Mouse (Mus musculus): Measurements from ENCODE around the gene Tatdn2. TPM values are rescaled to one million over a fixed set of nuclear protein-coding genes. Genes with fewer than 3 reads are reported as not detected.
"Not testable (repeated sequence)": the region's sequence is repeated elsewhere in the genome, so short reads cannot be mapped to it uniquely, and the experiment has no call there.

Gene Tatdn2
- total RNA-seq, 4 experiments from 2014 or later: 41.0 to 65.6 (median 53.0) TPM

DNA sequence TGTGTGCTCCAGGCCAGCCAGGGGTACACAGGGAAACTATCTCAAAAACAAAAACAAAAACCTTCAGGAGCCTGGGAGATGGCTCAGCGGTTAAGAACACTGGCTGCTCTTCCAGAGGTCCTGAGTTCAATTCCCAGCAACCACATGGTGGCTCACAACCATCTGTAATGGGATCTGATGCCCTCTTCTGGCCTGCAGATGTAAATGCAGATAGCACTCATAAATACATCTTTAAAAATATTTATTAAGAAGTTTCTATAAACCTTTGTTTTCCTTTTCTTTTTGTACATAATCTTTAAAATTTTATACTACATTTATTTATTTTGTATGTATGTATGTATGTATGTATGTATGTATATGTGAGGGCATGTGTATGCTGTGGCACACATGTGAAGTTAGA lies 24.8 kb upstream of the Tatdn2 start:
- not testable (repeated sequence) for DNase-seq (ENCODE audit: low spot score in 2 of 2)

DNA sequence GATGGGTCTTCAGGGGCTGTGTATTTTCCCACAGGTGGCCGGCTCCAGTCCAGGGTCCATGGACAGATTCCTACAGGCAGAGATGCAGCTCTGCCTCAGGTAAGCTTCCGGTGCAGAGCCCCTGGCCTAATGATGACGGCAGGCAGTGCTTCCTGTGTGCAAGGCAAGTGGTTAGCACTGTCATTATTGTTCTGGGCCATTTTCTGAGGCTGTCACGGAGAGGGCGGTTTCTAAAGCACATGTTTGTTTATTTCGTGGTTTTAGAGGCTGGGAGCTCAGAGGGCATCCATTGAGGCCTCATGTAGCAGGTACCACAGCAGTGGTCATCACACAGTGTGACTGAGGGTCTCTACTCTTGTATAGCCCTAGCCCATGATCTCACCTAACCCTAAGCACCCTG lies 23.9 kb upstream of the Tatdn2 start:
- DNase-seq (ENCODE audit: low spot score in 2 of 2): no peak

DNA sequence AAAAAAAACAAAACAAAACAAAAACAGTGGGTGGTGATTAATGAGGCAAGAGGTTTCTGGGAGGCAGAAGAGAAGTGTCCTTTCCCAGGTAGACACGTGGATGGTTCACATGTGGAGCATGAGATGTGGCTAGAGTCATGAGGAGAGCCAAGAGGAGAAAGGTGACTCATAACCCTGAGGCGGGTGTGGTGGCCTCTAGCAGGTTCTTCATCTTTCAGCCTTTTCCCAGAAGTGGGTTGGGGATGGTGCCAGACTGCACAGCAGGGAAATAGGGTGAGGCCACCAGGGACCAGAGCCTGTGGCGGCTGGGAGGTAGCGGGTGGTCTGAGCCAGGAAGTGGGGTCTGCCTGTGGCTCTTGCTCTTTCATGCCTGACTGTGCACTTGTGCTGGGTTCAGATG lies 21.6 kb upstream of the Tatdn2 start:
- no peak for DNase-seq (ENCODE audit: low spot score in 2 of 2)

DNA sequence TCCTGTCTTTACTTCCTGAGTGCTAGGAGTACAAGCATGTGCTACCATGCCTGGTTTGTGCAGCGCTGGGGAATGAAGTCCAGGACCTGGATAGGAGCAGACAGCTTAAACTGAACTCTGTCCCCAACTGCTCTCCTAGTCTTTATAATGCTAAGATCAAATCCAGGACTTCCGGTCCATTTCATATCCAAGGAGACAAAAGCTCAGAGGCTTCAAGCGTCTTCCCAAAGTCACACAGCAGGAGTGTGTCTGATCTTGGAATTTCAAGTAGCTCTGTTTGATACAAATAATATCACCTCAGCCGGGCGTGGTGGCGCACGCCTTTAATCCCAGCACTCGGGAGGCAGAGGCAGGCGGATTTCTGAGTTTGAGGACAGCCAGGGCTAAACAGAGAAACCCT lies 20.9 kb upstream of the Tatdn2 start:
- no peak for DNase-seq (ENCODE audit: low spot score in 2 of 2)

DNA sequence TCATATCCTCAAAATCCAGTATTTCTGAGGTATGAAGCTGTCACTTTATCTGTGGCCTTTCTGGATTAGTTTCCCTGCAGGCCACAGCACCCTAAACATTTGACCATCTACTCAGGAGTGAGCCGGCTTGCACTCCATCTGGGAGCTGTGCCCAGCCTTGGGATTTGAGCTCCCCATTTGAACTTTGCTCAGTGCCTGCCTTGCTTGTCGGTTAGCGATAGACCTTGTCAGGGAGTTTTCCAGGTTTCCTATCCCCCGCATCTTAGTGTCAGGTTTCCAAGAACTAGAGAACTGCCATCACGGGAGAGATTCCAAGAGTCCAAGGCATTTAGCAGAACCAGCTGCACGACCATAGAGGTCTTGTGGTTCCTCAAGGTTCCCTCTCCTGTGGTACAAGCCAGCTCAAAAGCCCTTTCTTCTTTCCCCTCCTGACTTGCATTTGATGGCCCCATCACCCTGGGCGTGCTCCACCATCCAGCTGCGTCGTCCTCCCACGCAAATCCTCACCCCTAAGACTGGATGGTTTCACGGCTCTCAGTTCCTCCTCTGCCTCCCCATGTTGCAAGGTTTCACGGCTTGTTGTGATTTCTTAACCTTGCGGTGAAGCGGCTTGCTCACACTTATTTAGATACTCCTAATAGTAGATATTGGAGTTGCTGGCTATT lies 19.6 kb upstream of the Tatdn2 start:
- no peak for DNase-seq (ENCODE audit: low spot score in 2 of 2)

DNA sequence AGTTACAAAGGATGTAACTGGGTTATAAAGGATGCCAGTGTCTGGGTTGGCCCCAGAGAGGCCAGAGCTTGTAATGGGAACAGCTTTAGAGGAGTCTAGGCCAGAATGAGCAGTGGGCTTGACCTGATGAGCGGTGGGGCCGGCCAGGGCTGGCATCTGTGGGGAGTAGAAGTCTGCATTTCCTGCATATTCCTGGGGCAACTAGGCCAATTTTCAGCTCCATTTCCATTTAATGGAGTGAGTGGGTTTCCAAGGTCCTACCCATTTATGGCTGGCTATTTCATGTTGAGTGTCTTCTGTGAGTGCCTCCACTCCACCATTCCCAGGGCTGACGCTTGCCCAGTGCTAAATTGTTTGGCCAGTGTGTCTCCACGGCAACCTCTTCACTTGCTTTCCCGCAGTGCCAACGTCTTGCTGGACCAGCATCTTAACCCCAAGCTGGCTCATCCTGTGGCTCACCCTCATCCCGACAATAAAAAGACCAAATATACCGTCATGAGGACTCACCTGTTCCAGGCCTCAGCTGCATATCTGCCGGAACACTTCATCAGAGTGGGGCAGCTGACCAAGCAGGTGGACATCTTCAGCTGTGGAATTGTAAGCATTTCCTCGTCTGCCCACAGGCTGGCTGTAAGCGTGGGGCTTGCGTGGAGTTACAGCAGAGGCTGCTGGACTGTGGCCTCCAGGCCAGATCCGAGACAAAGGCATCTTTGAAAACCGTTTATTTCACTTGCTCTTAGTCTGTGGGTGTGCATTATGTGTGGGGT lies 18.4 kb upstream of the Tatdn2 start:
- no peak for DNase-seq (ENCODE audit: low spot score in 2 of 2)

DNA sequence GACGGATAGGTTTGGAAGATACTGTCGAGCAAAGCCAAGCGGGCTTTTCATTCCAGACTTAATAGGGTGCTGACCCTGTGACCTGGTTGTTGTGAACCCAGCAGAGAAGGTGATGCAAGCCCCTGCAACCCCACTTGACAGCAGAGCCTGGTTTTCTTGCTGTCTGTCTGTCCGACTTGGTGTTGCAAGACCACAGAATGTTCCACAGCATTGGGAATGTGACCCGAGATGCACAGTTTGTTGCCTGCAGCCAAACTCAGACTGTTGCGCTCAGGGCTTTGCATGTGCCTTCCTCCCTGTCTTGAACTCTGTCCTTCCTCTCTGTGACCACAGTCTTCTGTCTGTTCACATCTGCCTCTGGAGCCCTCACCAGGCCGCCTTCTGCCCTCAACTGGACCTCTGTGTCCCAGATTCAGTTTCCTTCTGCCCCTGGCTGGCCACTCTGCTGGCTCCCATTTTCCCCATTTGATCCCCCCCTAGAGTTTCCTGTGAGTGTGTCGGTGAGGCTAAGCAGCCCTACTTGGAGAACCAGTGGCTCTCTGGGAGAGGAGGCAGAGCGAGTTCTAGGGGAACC lies 16.8 kb upstream of the Tatdn2 start:
- DNase-seq (ENCODE audit: low spot score in 2 of 2): no peak

DNA sequence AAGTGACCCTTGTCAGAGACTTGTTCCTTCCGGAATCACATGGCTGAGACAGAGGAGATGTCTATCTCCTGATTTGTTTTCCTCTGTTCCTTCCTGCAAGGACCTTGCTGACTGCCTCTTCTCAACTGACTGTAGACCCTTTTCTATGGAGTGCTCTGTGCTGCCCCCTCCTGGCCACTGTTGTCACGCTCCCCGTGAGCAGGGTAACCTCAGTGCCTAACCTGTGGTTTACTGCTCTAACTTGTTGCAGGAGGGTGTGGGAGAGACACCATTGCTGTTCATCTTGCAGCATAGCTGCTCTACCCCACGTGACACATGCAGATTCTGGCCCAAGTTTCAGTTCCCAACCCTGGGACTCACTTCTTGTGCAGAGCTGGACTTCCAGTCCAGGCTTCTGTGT lies 15.6 kb upstream of the Tatdn2 start:
- peak; percentile 72 to 76 for DNase-seq (ENCODE audit: low spot score in 2 of 2)

DNA sequence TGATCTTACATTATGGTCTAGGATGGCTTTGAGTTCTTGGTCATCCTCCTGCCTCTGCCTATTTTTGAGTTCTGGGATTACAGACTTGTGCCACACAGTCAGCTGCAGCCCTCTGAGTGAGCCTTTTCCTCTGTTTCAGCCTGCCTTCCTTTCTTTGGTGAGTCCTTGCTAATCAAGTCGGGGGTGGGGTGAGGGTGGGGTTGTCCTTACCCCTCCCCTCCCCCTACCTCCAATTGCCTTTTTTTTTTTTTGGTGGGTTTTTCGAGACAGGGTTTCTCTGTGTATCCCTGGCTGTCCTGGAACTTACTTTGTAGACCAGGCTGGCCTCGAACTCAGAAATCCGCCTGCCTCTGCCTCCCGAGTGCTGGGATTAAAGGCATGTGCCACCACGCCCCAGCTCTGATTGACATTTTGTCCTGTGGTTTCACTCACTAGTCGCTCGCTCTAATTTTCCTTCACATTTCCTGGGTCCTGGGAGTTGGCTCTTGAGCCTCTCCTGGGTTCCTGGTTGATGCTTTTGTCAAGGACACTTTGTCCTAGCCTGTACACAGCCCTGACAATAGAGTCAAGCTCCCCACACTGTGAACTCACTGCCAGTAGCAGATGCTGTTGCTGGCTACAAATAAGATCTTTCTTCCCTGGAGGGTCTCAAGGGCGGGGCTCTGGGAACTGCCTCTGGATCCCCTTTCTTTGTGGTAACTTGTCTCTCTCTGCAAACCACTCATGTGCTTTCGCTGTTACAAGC lies 13.6 kb upstream of the Tatdn2 start:
- DNase-seq (ENCODE audit: low spot score in 2 of 2): no peak

DNA sequence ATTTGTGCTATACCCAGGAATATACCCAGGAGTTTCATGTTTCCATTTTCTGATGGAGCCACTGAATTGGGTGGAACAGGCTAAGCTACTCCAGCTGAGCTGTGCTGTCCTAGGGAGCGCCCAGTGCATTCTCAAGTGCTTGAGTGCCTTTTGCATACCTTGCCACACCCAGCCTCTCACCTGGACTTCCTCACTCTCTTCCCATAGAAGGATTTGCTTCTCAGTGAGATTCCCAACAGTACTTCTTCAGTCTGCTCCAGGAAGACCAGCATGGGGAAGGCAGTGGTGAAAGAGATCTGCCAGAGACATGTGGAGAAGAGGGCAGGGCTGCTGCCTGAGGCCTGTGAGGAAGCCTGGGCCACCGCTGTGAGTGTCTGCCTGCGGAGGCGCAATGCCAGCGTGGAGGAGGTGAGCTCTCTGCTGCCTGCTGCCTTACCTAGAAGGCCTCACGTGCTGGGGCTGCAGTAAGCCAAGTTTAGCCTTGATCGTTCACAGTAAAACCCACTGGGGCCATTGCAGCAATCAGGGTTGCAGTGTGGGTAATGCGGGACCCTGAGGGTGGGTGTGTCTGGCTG lies 10.2 kb upstream of the Tatdn2 start:
- no peak for DNase-seq (ENCODE audit: low spot score in 2 of 2)

DNA sequence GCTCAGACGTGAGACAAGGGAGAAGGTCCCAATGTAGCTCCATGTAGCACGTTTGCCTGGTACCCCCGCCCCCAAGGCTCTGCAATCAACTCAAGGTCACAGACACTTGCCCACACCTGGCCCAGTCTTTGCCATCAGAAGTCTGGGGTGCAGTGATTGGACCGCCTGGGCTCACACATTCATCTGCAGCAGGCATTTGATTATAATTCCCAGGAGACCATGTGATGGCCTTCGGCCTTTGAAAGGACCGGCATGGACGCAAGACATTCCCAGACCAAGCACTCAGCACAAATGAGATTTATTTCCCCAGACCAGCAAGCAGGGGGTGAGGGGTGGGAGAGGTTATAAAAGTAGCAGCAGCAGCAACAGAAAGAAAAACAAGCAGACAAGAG lies 6.8 kb upstream of the Tatdn2 start:
- DNase-seq (ENCODE audit: low spot score in 2 of 2): no peak

DNA sequence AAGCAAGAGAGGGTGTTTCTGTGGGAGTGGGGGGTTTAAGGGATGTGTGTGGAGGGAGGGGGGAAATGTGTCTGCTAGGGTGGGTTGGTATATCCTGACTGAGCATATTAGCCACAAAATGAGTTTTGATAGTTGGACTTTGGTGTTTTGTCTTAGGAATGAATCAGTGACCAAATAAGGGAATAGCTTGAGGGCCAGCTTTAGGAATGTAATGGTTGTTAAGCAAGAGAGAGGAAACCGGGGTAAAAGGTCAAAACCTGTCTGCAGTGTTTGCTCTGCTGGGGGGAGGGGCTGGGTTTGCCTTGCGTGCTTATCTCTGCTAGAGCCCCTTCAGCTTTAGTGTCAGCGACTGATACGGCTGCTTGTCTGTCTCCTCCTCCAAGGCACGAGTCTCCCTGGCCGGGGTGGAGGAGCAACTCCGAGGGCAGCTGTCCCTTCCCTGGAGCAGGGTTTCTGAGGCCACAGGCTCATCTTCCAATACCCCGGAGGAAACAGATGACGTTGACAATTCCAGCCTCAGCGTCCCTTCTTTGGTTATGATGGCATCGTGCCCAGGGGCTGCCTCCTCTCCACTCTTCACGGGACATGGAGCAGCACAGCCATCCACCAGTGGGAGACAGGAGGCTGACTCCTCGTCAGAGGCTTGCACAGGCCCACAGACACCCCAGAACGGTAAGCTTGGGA lies 6.3 kb upstream of the Tatdn2 start:
- DNase-seq (ENCODE audit: low spot score in 2 of 2): no peak

DNA sequence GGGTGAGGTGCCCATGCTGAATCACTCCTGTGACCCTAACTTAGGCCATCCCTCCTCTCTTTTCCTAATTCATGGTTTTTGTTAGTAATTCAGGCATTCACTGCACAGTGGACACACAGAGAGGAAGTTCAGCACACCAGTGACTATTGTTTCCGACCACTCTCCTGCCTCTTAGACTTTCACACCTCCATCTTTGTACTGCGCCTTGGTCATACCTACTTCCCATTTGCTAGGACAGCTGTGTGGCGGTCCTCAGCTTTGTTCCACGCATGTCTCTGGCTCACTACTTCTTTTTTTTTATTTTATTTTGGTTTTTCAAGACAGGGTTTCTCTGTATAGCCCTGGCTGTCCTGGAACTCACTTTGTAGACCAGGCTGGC lies 5.8 kb upstream of the Tatdn2 start:
- no peak for DNase-seq (ENCODE audit: low spot score in 2 of 2)

DNA sequence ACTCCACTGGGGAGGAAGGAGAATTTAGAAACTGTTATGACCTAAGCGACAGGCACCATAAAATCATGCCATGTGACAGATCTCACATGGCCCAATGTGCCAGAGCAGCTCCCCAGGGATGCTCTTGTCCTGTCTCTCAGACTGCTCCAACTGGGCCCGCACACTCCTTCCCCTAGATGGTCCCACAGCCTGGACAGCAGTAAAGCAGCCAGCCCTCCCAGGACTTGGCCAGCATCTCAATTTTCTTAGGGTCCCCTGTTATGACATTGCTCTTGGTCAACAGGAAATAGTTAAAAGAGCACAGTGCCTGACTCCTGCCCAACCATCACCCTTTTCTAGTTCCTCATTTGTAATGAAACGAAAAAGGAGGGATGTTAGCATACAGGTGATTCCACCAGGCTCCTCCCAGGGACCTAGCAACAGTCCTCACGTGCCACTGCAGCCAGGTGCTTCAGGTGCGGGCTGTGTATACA lies 4.2 kb upstream of the Tatdn2 start:
- no peak for DNase-seq (ENCODE audit: low spot score in 2 of 2)

DNA sequence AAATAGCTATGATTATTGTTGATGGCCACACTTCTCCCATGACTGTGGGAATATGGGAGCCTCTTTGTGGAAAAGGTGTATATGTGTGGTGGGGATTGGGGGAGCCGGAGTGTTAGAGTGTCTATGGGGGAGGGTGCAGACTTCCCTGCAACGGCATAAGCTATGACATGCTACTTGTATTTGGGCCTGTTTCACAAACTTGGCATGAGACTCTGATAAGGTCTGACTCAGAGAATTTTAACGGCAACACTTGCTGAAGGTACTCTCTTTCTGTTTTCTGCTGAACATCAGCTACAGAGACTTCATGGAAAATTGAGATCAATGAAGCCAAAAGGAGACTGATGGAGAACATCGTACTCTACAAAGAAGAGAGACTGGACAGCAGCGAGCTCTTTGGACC lies 3.5 kb upstream of the Tatdn2 start:
- no peak for DNase-seq (ENCODE audit: low spot score in 2 of 2)

DNA sequence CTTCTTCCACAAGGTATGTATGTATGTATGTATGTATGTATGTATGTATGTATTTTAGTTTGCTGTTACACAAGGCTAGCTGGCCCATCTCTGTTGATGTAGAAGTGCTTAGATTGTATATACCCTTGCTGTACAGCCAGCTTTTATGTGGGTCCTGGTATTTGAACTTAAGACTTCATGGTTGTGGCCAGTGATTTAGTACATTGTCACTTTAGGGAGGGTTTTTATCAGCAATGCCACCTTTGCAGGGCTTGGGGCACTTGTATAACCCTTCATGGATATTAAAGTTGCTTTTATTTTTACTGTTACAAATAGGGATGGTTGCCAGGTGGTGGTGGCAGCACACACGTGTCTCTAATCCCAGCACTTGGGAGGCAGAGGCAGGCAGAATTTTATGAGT lies 1.6 kb upstream of the Tatdn2 start:
- DNase-seq (ENCODE audit: low spot score in 2 of 2): no peak

DNA sequence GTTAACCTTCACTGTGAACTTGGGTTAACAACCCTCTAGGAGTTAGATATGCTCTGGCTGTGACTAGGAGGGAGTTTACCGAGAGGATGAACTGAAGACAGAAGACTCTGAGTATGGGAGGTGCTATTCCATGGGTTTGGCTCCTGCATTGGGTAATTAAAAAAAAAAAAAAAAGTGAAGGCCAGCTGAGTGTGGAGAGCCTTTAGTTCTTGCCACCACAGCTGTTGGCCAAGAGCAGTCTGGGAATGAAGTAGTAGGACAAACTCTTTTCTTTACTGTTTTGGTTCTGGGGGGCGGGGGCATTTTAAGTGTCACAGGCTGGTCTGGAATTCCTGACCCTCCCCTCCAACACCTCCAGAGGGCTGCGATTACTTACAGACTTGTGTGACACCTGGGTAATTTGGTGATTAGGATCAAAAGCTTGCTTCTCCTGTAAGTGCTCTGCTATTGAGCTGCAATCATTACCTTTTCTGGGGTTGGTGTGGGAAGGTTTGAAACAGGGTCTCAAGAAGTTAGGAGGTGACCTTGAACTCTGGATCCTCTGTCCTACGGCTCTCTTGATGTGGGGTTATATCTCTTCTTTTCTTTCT lies 989 bp upstream of the Tatdn2 start:
- no peak for DNase-seq (ENCODE audit: low spot score in 2 of 2)

DNA sequence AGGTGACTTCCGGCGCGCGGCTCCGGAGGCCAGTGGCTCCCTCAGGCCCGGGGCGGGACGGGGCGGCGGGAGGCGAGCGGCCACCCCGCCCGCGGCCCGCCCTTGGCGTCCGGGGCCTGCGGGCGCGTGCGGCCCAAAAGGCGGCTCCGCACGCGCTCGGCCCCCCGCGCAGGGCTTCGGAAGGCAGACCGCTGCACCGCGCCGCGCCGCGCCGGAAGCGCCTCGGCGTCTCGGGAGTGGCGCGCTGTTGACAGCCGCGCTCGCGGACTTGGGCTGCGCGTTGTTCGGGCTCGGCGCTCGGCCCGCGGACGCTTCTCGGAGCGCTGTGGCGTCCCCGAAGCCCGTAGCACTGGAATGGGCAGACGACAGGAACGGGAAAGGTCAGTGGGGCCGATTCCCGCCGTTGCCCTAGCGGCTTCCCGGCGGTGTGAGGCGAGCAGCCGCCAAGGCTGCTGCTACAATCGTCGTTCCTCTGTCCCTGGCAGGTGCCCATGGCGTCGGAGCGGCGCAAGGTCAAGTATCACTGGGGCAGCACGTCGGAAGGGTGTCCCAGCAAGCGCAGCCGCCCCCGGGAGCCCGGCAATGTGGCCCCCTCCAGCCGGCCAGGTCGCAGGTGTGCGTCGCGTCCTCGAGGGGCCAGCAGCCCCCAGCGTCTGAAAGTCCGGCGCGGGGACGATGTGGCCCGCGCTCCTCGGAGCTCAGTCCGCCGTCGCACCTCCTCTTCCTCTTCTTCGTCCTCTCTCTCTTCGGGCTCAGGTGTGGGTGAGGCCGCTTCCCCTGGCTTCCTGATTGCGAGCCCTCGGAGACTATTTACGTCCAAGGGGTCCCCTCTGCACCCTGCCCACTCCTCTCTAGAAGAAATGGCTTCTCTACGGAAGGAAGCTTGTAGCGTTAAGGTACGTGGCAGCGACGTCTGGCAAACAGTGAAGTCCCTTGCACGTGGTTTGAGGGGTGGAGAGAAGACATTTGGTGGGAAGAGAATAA lies 664 bp downstream of the Tatdn2 start:
- peak; percentile 7 to 25 for DNase-seq (ENCODE audit: low spot score in 2 of 2)

DNA sequence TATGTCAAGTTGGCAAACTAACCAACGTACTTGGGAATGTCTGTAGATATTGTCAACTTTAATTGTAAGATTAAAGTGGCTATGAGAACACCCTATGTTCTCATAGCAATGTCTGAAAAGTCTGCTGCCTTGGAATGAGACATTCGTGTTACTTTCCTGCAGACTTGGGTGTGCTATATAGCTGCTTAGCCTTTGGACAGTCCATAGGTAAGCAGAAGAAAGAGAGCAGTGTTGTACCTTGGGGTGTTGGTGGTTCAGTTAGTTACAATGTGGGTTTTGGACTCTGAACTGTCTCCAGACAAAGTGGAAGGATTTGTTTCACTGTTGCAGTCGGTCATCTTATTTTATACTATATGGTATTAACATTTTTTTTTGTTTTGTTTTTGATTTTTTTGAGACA lies 15.9 kb downstream of the Tatdn2 start:
- no peak for DNase-seq (ENCODE audit: low spot score in 2 of 2)

DNA sequence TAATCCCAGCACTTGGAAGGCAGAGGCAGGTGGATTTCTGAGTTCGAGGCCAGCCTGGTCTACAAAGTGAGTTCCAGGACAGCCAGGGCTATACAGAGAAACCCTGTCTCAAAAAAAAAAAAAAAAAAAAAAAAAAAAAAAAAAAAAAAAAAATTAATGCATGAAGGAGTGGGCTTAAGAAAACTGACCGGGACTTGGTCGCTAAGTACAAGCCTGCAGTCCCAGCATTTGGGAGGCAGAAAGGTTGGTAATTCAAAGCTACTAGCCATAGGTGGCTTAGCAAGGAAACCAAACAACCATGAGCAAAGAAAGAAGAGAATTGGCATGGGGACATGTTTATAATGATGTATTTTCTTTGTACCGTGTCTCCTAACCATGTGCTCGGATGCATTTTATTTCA lies 16.5 kb downstream of the Tatdn2 start:
- not testable (repeated sequence) for DNase-seq (ENCODE audit: low spot score in 2 of 2)
